Mouse (Mus musculus) heart, embryonic 15.5 days (tissue): ENCODE results near the gene Ikzf5. TPM values are rescaled to one million over a fixed set of nuclear protein-coding genes. Genes with fewer than 3 reads are reported as not detected.

Experiments used
- polyA plus RNA-seq: library from polyadenylated mRNA; unstranded; fragments of >200 nt; fragmentation: Nextera tagmentation; extraction: Ambion mirVana; gene quantifications from 2 replicates; pipeline ENCODE4 v1.2.1, GENCODE M21; 2015

The Ikzf5 gene
- polyA plus RNA-seq, 1 experiment from 2014 or later, result 8.6 TPM

Other genes with a start within 250 kb of the Ikzf5 start
- gene 5430419D17Rik, start 236.1 kb downstream of the Ikzf5 start, polyA plus RNA-seq, result 0.25 and 0.30 TPM in 2 replicates
- gene Cuzd1, start 88.2 kb downstream of the Ikzf5 start, polyA plus RNA-seq, result 0.62 and 0.68 TPM in 2 replicates
- gene Fam24b, start 81.0 kb downstream of the Ikzf5 start, polyA plus RNA-seq, result not detected in 2 replicates
- not detected in 2 replicates for gene Fam24a, start 76.7 kb downstream of the Ikzf5 start, polyA plus RNA-seq
- 15.4 and 16.1 TPM in 2 replicates for gene 2310057M21Rik, start 47.8 kb downstream of the Ikzf5 start, polyA plus RNA-seq
- 79.6 and 84.9 TPM in 2 replicates for gene Pstk, start 39.4 kb downstream of the Ikzf5 start, polyA plus RNA-seq
- 93.0 and 94.9 TPM in 2 replicates for gene Acadsb, start 80 bp upstream of the Ikzf5 start, polyA plus RNA-seq
- not detected in 2 replicates for gene Hmx3, start 132.3 kb upstream of the Ikzf5 start, polyA plus RNA-seq
- 0.09 TPM in 1 of 2 replicates, not detected in the other for gene Hmx2, start 138.3 kb upstream of the Ikzf5 start, polyA plus RNA-seq
- 111 and 135 TPM in 2 replicates for gene Bub3, start 149.7 kb upstream of the Ikzf5 start, polyA plus RNA-seq